Mouse (Mus musculus): ENCODE data around the gene Acat3. TPM values are rescaled to one million over a fixed set of nuclear protein-coding genes. Genes with fewer than 3 reads are reported as not detected.
"Not testable (repeated sequence)": the region's sequence is repeated elsewhere in the genome, so short reads cannot be mapped to it uniquely, and the experiment has no call there.

Gene Acat3
- 1 to 10 TPM in 1 of 3 experiments, under 1 TPM in 2; 0.67 to 1.2 (median 0.71) TPM for polyA plus RNA-seq (2017; shearing (Covaris generic))

GRCm38 (mm10) chr17:12940151-12940805, at the start of gene Acat3:
Acat3 (minus strand) TSS chr17:12940600.
- peak; percentile 20 for ATAC-seq

GRCm38 (mm10) chr17:12988096-12988495, 47.7 kb upstream of the Acat3 start:
- not testable (repeated sequence) for ATAC-seq

GRCm38 (mm10) chr17:12983988-12984387, 43.6 kb upstream of the Acat3 start:
- no peak for ATAC-seq

GRCm38 (mm10) chr17:12978546-12978945, 38.1 kb upstream of the Acat3 start:
- no peak for ATAC-seq

- no peak for ATAC-seq
Observed at GRCm38 (mm10) chr17:12973851-12974250, 33.5 kb upstream of the Acat3 start.

- ATAC-seq, result no peak
Observed at GRCm38 (mm10) chr17:12967173-12967572, 26.8 kb upstream of the Acat3 start.

GRCm38 (mm10) chr17:12963476-12963875, 23.1 kb upstream of the Acat3 start:
- ATAC-seq, result no peak

- peak; percentile 98 for ATAC-seq
Observed at GRCm38 (mm10) chr17:12960331-12960873, 20.0 kb upstream of the Acat3 start, which contains the start of gene Acat2. Acat2 (minus strand) TSS chr17:12960747.

GRCm38 (mm10) chr17:12959377-12959776, 19.0 kb upstream of the Acat3 start:
- ATAC-seq, result not testable (repeated sequence)

- no peak for ATAC-seq
Observed at GRCm38 (mm10) chr17:12956664-12957063, 16.3 kb upstream of the Acat3 start.

GRCm38 (mm10) chr17:12949669-12950068, 9.3 kb upstream of the Acat3 start:
- ATAC-seq, result no peak

GRCm38 (mm10) chr17:12942459-12943162, 2.2 kb upstream of the Acat3 start:
- peak; percentile 73 for ATAC-seq

GRCm38 (mm10) chr17:12941543-12942260, 1.3 kb upstream of the Acat3 start:
- ATAC-seq, result no peak

GRCm38 (mm10) chr17:12939377-12940148, 837 bp downstream of the Acat3 start:
- not testable (repeated sequence) for ATAC-seq

- ATAC-seq, result no peak
Observed at GRCm38 (mm10) chr17:12938077-12938476, 2.3 kb downstream of the Acat3 start.

GRCm38 (mm10) chr17:12937412-12937970, 2.9 kb downstream of the Acat3 start:
- ATAC-seq, result no peak

GRCm38 (mm10) chr17:12935719-12936118, 4.7 kb downstream of the Acat3 start:
- ATAC-seq, result no peak

GRCm38 (mm10) chr17:12931576-12931975, 8.8 kb downstream of the Acat3 start:
- not testable (repeated sequence) for ATAC-seq

GRCm38 (mm10) chr17:12925703-12926180, 14.7 kb downstream of the Acat3 start:
- ATAC-seq, result no peak

- ATAC-seq, result no peak
Observed at GRCm38 (mm10) chr17:12925001-12925400, 15.4 kb downstream of the Acat3 start.

GRCm38 (mm10) chr17:12921073-12921472, 19.3 kb downstream of the Acat3 start:
- ATAC-seq, result no peak

Measured in inflammation-experienced regulatory T-cells, adult 6 months (primary cell).